Mouse (Mus musculus): ENCODE measurements at regions not wholly inside any gene's neighbourhood (a gene's known extent, or its start where the extent isn't known, plus 50 kb on each side); places are given as distances from the start of the nearest gene placed in this dataset.
"Not testable (repeated sequence)": the region's sequence is repeated elsewhere in the genome, so short reads cannot be mapped to it uniquely, and the experiment has no call there.

DNA sequence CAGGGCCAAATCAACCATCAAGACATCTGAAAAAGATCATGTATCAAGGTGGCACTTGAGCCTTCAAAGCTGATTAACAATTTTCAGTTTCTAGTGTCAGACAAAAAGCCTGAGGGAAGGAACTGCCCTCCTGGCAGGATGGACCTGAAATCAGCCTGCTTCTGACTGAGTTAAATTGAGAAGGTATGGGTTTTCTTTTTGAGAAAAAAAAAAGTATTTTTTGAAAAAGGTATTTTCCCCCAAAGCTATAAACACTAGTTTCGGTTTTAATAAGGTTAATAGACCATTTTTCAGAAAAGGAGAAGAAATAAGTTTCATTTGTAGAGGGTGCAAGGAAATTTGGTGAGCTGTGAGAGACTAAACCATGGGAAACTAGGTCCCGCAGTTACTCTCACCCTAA lies 124.6 kb upstream of the Mrpl21 start:
- not testable (repeated sequence) for DNase-seq

GRCm38 (mm10) chr19:3159346-3159745 lies 123.4 kb upstream of the Mrpl21 start:
- no peak for DNase-seq

DNA sequence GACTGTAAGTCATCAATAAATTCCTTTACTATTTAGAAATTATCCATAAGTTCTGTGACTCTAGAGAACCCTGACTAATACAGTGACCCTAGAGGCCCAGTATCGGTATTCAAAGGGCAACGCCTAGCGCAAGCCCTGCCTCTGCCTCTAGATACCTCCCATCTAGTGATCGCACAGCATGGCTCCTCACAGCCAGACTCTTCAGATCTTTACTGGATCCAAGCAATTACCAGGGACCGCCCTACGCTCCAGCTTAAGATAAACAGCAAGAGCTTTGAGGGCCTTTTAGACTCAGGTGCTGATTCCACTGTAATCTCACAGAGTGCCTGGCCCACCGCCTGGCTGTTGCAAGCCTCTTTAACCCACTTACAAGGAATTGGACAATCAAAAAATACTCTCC lies 115.0 kb upstream of the Mrpl21 start:
- no peak for DNase-seq

GRCm38 (mm10) chr19:3182625-3183024 lies 100.1 kb upstream of the Mrpl21 start:
- no peak for DNase-seq

DNA sequence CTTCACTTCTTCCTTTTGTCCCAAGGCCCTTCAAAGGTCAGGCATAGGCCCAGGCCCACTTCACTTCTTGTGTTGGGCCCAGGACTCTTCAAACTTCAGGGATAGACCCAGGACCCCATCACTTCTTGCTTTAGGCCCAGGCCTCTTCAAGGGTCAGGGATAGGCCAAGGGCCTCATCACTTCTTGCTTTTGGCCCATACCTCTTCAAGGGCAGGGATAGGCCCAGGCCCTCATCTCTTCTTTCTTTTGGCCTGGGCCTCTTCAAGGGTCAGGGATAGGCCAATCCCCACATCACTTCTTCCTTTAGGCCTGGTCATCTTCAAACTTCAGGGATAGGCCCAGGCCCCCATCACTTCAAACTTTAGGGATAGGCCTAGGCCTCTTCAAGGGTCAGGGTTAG lies 90.1 kb upstream of the Mrpl21 start:
- no peak for DNase-seq

GRCm38 (mm10) chr19:3204504-3204903 lies 78.2 kb upstream of the Mrpl21 start:
- DNase-seq, result not testable (repeated sequence)

DNA sequence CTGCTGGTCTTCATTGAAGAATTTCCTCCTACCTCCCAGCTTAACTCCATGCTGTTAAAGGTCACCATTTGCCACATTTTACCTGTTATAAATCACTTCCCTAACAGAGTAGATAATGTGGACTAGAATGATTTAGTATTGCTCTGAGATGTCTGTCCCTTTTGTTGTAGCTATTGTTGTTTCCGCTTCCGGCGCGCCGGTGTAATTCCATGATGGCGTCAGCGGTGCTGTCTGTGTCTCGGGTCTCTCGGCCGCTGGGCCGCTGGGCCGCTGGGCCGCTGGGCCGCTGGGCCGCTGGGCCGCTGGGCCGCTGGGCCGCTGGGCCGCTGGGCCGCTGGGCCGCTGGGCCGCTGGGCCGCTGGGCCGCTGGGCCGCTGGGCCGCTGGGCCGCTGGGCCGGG lies 77.3 kb upstream of the Mrpl21 start:
- not testable (repeated sequence) for DNase-seq

DNA sequence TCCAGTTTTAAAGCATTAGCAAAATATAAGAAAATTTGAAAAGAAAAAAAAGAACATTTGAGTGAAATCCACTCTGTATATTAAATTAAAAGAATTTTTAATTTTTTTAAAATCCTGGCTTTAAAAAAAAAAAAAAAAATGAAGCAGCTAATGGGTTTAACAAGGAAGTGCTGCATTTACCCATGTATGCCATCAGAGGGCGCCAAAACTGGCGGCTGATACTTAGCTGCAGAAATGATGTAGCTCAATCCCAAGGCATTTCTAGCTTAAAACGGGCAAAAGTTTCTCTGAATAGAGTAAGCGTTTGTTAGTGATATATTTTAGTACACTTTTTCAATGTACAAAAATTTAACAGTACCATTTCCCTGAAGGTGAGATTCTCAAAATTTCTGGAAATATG lies 74.4 kb upstream of the Mrpl21 start:
- DNase-seq, result peak; percentile 5
